Mouse (Mus musculus) CH12.LX (cell line): ENCODE data around the gene Grin2a. TPM values are rescaled to one million over a fixed set of nuclear protein-coding genes. Genes with fewer than 3 reads are reported as not detected.
A peak's percentile ranks its signal among the peaks of the same experiment; 100 is the strongest.

Experiments used
- DNase-seq: peaks from one replicate; pipeline ENCODE4 v3.0.0-alpha.2; 2013; ENCODE audit errors: extremely low read depth
- H3K27ac ChIP-seq: 2 replicates; pipeline ENCODE4 v1.5.1; 2012; ENCODE audit warnings: low read depth, mild to moderate bottlenecking, control low read depth, moderate library complexity; ENCODE audit not compliant: insufficient read depth
- H3K27me3 ChIP-seq: replicated peaks from 2 replicates; pipeline ENCODE3; 2012; ENCODE audit warnings: inconsistent platforms
- H3K36me3 ChIP-seq, 2 experiments: replicated peaks in 1 of 2; 2 replicates each; pipeline versions ENCODE3 to v1.6.1; 2012; ENCODE audit warnings: inconsistent platforms in 1 of 2, low read length in 1 of 2, mild to moderate bottlenecking in 1 of 2, mixed read lengths in 1 of 2, moderate library complexity in 1 of 2; ENCODE audit not compliant: control insufficient read depth in 1 of 2, insufficient read depth in 1 of 2
- H3K4me1 ChIP-seq, 2 experiments: 2 replicates each; pipeline ENCODE4 v1.6.1; 2012; ENCODE audit warnings: inconsistent platforms in 1 of 2, moderate library complexity in 1 of 2; ENCODE audit not compliant: insufficient read depth in 2 of 2, control insufficient read depth in 1 of 2
- H3K4me2 ChIP-seq: 2 replicates; pipeline ENCODE4 v1.6.1; 2012; ENCODE audit warnings: low read depth, mild to moderate bottlenecking, control low read depth; ENCODE audit not compliant: poor library complexity, insufficient read depth, severe bottlenecking
- H3K4me3 ChIP-seq, 3 experiments: fragments of 150-350 bp in 1 of 3; sonication (generic) in 1 of 3; replicated peaks in 1 of 3; 2 replicates each; pipeline versions ENCODE3 to v1.5.1; 2011 to 2012; ENCODE audit warnings: low read depth in 2 of 3, low read length in 2 of 3, mild to moderate bottlenecking in 2 of 3, moderate library complexity in 2 of 3, control low read depth in 1 of 3, improper control_type of control experiment in 1 of 3, inconsistent platforms in 1 of 3, mixed read lengths in 1 of 3; ENCODE audit not compliant: poor library complexity in 1 of 3
- H3K79me2 ChIP-seq: replicated peaks from 2 replicates; pipeline ENCODE4 v1.6.1; 2012; ENCODE audit warnings: mild to moderate bottlenecking, moderate library complexity; ENCODE audit not compliant: control insufficient read depth, poor library complexity, insufficient read depth, severe bottlenecking; ENCODE audit errors: extremely low read depth
- H3K9ac ChIP-seq: 2 replicates; pipeline ENCODE4 v1.6.1; 2012; ENCODE audit warnings: low read depth, mild to moderate bottlenecking, control low read depth, moderate library complexity; ENCODE audit not compliant: insufficient read depth
- H3K9me3 ChIP-seq: replicated peaks from 2 replicates; pipeline ENCODE3; 2012; ENCODE audit warnings: low read length, inconsistent platforms, mixed read lengths
- BHLHE40 ChIP-seq: IDR thresholded peaks from 2 replicates; pipeline ENCODE4 v1.6.1; 2011; ENCODE audit warnings: mild to moderate bottlenecking, low read depth, low read length, improper control_type of control experiment
- CHD1 ChIP-seq: IDR thresholded peaks from 2 replicates; pipeline ENCODE4 v1.6.1; 2012; ENCODE audit warnings: low read depth, low read length, improper control_type of control experiment, inconsistent platforms
- CHD2 ChIP-seq: IDR thresholded peaks from 2 replicates; pipeline ENCODE4 v1.6.1; 2011; ENCODE audit warnings: low read length, improper control_type of control experiment
- CTCF ChIP-seq, 2 experiments: IDR thresholded peaks in 1 of 2; conservative IDR thresholded peaks in 1 of 2; 2 replicates each; pipeline ENCODE4 v1.5.1; 2011 to 2012; ENCODE audit warnings: low read depth in 2 of 2, low read length in 2 of 2, improper control_type of control experiment in 1 of 2, inconsistent platforms in 1 of 2, mild to moderate bottlenecking in 1 of 2, moderate library complexity in 1 of 2
- E2F4 ChIP-seq: IDR thresholded peaks from 2 replicates; pipeline ENCODE4 v1.6.1; 2011; ENCODE audit warnings: low read depth, low read length, improper control_type of control experiment; ENCODE audit not compliant: insufficient replicate concordance
- ELF1 ChIP-seq: IDR thresholded peaks from 2 replicates; pipeline ENCODE4 v1.6.1; 2014; ENCODE audit warnings: low read depth, mild to moderate bottlenecking, inconsistent platforms, low read length, improper control_type of control experiment
- EP300 ChIP-seq: IDR thresholded peaks from 2 replicates; pipeline ENCODE4 v1.6.1; 2011; ENCODE audit warnings: low read length, improper control_type of control experiment
- GABPA ChIP-seq: IDR thresholded peaks from 2 replicates; pipeline ENCODE4 v1.6.1; 2012; ENCODE audit warnings: low read depth, low read length, improper control_type of control experiment, inconsistent platforms; ENCODE audit not compliant: insufficient replicate concordance
- HCFC1 ChIP-seq: IDR thresholded peaks from 2 replicates; pipeline ENCODE4 v1.6.1; 2012; ENCODE audit warnings: low read depth, mild to moderate bottlenecking, inconsistent platforms, low read length, improper control_type of control experiment
- IRF4 ChIP-seq: IDR thresholded peaks from 2 replicates; pipeline ENCODE4 v1.6.1; 2014; ENCODE audit warnings: low read depth, mild to moderate bottlenecking, inconsistent platforms, low read length, improper control_type of control experiment
- JUND ChIP-seq: conservative IDR thresholded peaks from 2 replicates; pipeline ENCODE4 v1.6.1; 2011; ENCODE audit warnings: low read depth, low read length, improper control_type of control experiment
- KAT2A ChIP-seq: IDR thresholded peaks from 2 replicates; pipeline ENCODE4 v1.6.1; 2012; ENCODE audit warnings: low read length, improper control_type of control experiment, inconsistent platforms; ENCODE audit not compliant: insufficient replicate concordance
- MAZ ChIP-seq: IDR thresholded peaks from 2 replicates; pipeline ENCODE4 v1.6.1; 2012; ENCODE audit warnings: low read depth, mild to moderate bottlenecking, inconsistent platforms, low read length, improper control_type of control experiment, moderate library complexity
- MXI1 ChIP-seq: IDR thresholded peaks from 2 replicates; pipeline ENCODE4 v1.6.1; 2011; ENCODE audit warnings: mild to moderate bottlenecking, low read depth, low read length, improper control_type of control experiment
- NRF1 ChIP-seq: IDR thresholded peaks from 2 replicates; pipeline ENCODE4 v1.6.1; 2014; ENCODE audit warnings: low read depth, mild to moderate bottlenecking, inconsistent platforms, low read length, improper control_type of control experiment, moderate library complexity
- POLR2AphosphoS2 ChIP-seq: IDR thresholded peaks from 2 replicates; pipeline ENCODE4 v1.6.1; 2011; ENCODE audit warnings: low read depth, low read length, improper control_type of control experiment
- SIN3A ChIP-seq: IDR thresholded peaks from 2 replicates; pipeline ENCODE4 v1.6.1; 2012; ENCODE audit warnings: low read length, improper control_type of control experiment, inconsistent platforms
- SMC3 ChIP-seq: IDR thresholded peaks from 2 replicates; pipeline ENCODE4 v1.6.1; 2011; ENCODE audit warnings: low read depth, low read length, improper control_type of control experiment
- TBP ChIP-seq: conservative IDR thresholded peaks from 2 replicates; pipeline ENCODE4 v1.6.1; 2011; ENCODE audit warnings: low read depth, low read length, improper control_type of control experiment
- TCF12 ChIP-seq: IDR thresholded peaks from 2 replicates; pipeline ENCODE4 v1.6.1; 2014; ENCODE audit warnings: low read depth, mild to moderate bottlenecking, inconsistent platforms, low read length, improper control_type of control experiment
- ZC3H11A ChIP-seq: IDR thresholded peaks from 2 replicates; pipeline ENCODE4 v1.6.1; 2012; ENCODE audit warnings: low read depth, mild to moderate bottlenecking, inconsistent platforms, low read length, improper control_type of control experiment
- ZKSCAN1 ChIP-seq: IDR thresholded peaks from 2 replicates; pipeline ENCODE4 v1.6.1; 2012; ENCODE audit warnings: low read depth, inconsistent platforms, low read length, improper control_type of control experiment, borderline replicate concordance
- ZMIZ1 ChIP-seq: IDR thresholded peaks from 2 replicates; pipeline ENCODE4 v1.6.1; 2012; ENCODE audit warnings: low read depth, mild to moderate bottlenecking, inconsistent platforms, low read length, improper control_type of control experiment
- dilution Hi-C: fragments of 300-500 bp; cut with MboI; formaldehyde crosslinking; loops from 2 replicates; pipeline ENCODE4 v1.14.3; 2020; ENCODE audit warnings: low sequenced_read_pairs; ENCODE audit not compliant: extremely low pct_unique_long_range_greater_than_20kb, extremely low pct_ligation_motif_present
- in situ Hi-C: fragments of 300-500 bp; cut with MboI; formaldehyde crosslinking; loops from 3 replicates; pipeline ENCODE4 v1.14.3; 2019; ENCODE audit warnings: low sequenced_read_pairs, low pct_ligation_motif_present, low pct_unique_long_range_greater_than_20kb, mixed read lengths
- polyA plus RNA-seq: library from polyadenylated mRNA; unstranded; fragments of >175 nt; gene quantifications from 2 replicates; pipeline ENCODE4 v1.2.1, GENCODE M21; 2012; ENCODE audit warnings: low read depth; ENCODE audit not compliant: insufficient read length
- total RNA-seq, 2 experiments: library from RNA; depleted of rRNA; stranded (reverse); fragments of 300-350 nt in 1 of 2; fragments of >200 nt in 1 of 2; gene quantifications; 2 replicates each; pipeline ENCODE4 v1.2.3; 2012 to 2014

Gene Grin2a
- total and polyA plus RNA-seq, 3 experiments, result not detected

GRCm38 (mm10) chr16:9688523-9689140, 306.7 kb downstream of the Grin2a start:
- in situ Hi-C loops, result no loop called here
- H3K4me3 ChIP-seq, result no peak overlapping the region
- no peak overlapping the region for H3K27ac ChIP-seq
- TF ChIP-seq TBP (no peak), SMC3 (no peak), E2F4 (no peak), JUND (no peak), IRF4 (no peak), BHLHE40 (no peak), KAT2A (no peak), CHD1 (no peak), ZC3H11A (no peak), MAZ (no peak), CHD2 (no peak), GABPA (no peak), HCFC1 (no peak), ELF1 (no peak), ZMIZ1 (no peak), SIN3A (no peak), CTCF (conservative IDR thresholded peaks at IDR 0.05 in 1 of 2, IDR thresholded peaks at IDR 0.05 in 1 of 2; ENCODE audit: low read depth in 2 of 2, low read length in 2 of 2) (no peak), ZKSCAN1 (no peak), MXI1 (no peak)
- dilution Hi-C loops, result no loop called here
- H3K4me1 ChIP-seq, result peaks cover 0 to 7% of the 10 kb centered on the region in 2 experiments; a peak in 2 of 4 replicates
- no peak overlapping the region for H3K9ac ChIP-seq
- no peaks in the 10 kb centered on the region for H3K27me3 ChIP-seq
- H3K9me3 ChIP-seq, result no peaks in the 10 kb centered on the region
- no peaks in the 10 kb centered on the region for H3K36me3 ChIP-seq
- no peak overlapping the region for H3K4me2 ChIP-seq
- DNase-seq, result peak; percentile 33
- no peaks in the 10 kb centered on the region for H3K79me2 ChIP-seq

GRCm38 (mm10) chr16:9680572-9680971, 314.8 kb downstream of the Grin2a start:
- no peak overlapping the region for H3K27ac ChIP-seq

More at GRCm38 (mm10) chr16:9680572-9680971, 314.8 kb downstream of the Grin2a start:
- Histone ChIP-seq H3K79me2 (no peaks in the 10 kb centered on the region), H3K4me2 (no peak overlapping the region)
- TF ChIP-seq SMC3 (no peak), TBP (no peak), POLR2AphosphoS2 (no peak), MXI1 (no peak), NRF1 (no peak), GABPA (no peak), EP300 (no peak), TCF12 (no peak)
- TF ChIP-seq, all 38 proteins: peak for 0
- H3K9me3 ChIP-seq, result no peaks in the 10 kb centered on the region
- H3K9ac ChIP-seq, result no peak overlapping the region
- no peak overlapping the region for H3K4me3 ChIP-seq
- dilution Hi-C loops (no loop called here), in situ Hi-C loops (no loop called here)
- H3K27me3 ChIP-seq, result no peaks in the 10 kb centered on the region
- no peak for DNase-seq
- H3K36me3 ChIP-seq, result no peaks in the 10 kb centered on the region
- no peaks in the 10 kb centered on the region for H3K4me1 ChIP-seq
